Mouse (Mus musculus) cerebellum, postnatal 10 days (tissue): ENCODE results near the gene Srrm3.

ENCODE experiments used
- DNase-seq, 2 experiments: peaks; one replicate each; pipeline ENCODE4 v3.0.0; 2021; ENCODE audit warnings: mixed read lengths in 2 of 2

The Srrm3 gene

GRCm38 (mm10) chr5:135824517-135824916, 17.8 kb downstream of the Srrm3 start:
- DNase-seq: peak; percentile 56 to 73

- DNase-seq: no peak
These were observed 19.5 kb downstream of the Srrm3 start for GRCm38 (mm10) chr5:135826225-135826624.

- no peak for DNase-seq
These were observed 22.7 kb downstream of the Srrm3 start for GRCm38 (mm10) chr5:135829381-135829780.

- DNase-seq: no peak
These were observed 26.0 kb downstream of the Srrm3 start for GRCm38 (mm10) chr5:135832729-135833128.

GRCm38 (mm10) chr5:135834769-135835491, 28.2 kb downstream of the Srrm3 start:
- DNase-seq: peak; percentile 88 to 90

- DNase-seq: no peak
These were observed 28.8 kb downstream of the Srrm3 start for GRCm38 (mm10) chr5:135835492-135835858.

- DNase-seq: peak; percentile 72 to 77
These were observed 29.3 kb downstream of the Srrm3 start for GRCm38 (mm10) chr5:135835981-135836380.

- DNase-seq: no peak
These were observed 35.0 kb downstream of the Srrm3 start for GRCm38 (mm10) chr5:135841651-135842050.

GRCm38 (mm10) chr5:135843418-135843817, 36.7 kb downstream of the Srrm3 start:
- DNase-seq: no peak

- no peak for DNase-seq
These were observed 39.1 kb downstream of the Srrm3 start for GRCm38 (mm10) chr5:135845676-135846320.

- DNase-seq: peak in 1 of 2 experiments; percentile 47
These were observed 40.8 kb downstream of the Srrm3 start for GRCm38 (mm10) chr5:135847460-135847859.

GRCm38 (mm10) chr5:135847881-135848280, 41.2 kb downstream of the Srrm3 start:
- no peak for DNase-seq

GRCm38 (mm10) chr5:135851024-135851423, 44.3 kb downstream of the Srrm3 start:
- DNase-seq: peak; percentile 82

- DNase-seq: no peak
These were observed 44.8 kb downstream of the Srrm3 start for GRCm38 (mm10) chr5:135851481-135851880.

GRCm38 (mm10) chr5:135852421-135852820, 45.7 kb downstream of the Srrm3 start:
- no peak for DNase-seq

GRCm38 (mm10) chr5:135853731-135854130, 47.0 kb downstream of the Srrm3 start:
- DNase-seq: no peak

- DNase-seq: peak; percentile 93 to 95
These were observed 48.5 kb downstream of the Srrm3 start for GRCm38 (mm10) chr5:135855156-135855555.

- DNase-seq: no peak
These were observed 60.0 kb downstream of the Srrm3 start for GRCm38 (mm10) chr5:135866662-135867061.

- peak in 1 of 2 experiments; percentile 61 for DNase-seq
These were observed 61.2 kb downstream of the Srrm3 start for GRCm38 (mm10) chr5:135867637-135868593.

- DNase-seq: no peak
These were observed 62.0 kb downstream of the Srrm3 start for GRCm38 (mm10) chr5:135868653-135869052.

- no peak for DNase-seq
These were observed 63.2 kb downstream of the Srrm3 start for GRCm38 (mm10) chr5:135869661-135870423.

- no peak for DNase-seq
These were observed 63.8 kb downstream of the Srrm3 start for GRCm38 (mm10) chr5:135870505-135870904.
